Mouse (Mus musculus) stomach, embryonic 16.5 days (tissue): ENCODE results near the gene Celf5. TPM values are rescaled to one million over a fixed set of nuclear protein-coding genes. Genes with fewer than 3 reads are reported as not detected.

ENCODE experiments used
- ATAC-seq: fragments of 200-750 bp; cut with Nextera tagmentation; 2 replicates; pipeline ENCODE4 v1.8.0; 2017; ENCODE audit warnings: moderate number of reproducible peaks, moderate TSS enrichment; ENCODE audit not compliant: insufficient read depth, low FRiP score
- H3K27ac ChIP-seq: fragments of 300-500 bp; sonication (generic); 2 replicates; pipeline ENCODE4 v1.5.1; 2014; ENCODE audit warnings: low read length
- H3K27me3 ChIP-seq: fragments of 300-500 bp; sonication (generic); 2 replicates; pipeline ENCODE4 v1.6.1; 2014; ENCODE audit warnings: low read length, control low read depth, mixed read lengths; ENCODE audit not compliant: control insufficient read depth, insufficient read depth
- H3K36me3 ChIP-seq: fragments of 300-500 bp; sonication (generic); 2 replicates; pipeline ENCODE4 v1.6.1; 2014; ENCODE audit warnings: low read length; ENCODE audit not compliant: control insufficient read depth, insufficient read depth
- H3K4me1 ChIP-seq: fragments of 300-500 bp; sonication (generic); 2 replicates; pipeline ENCODE4 v1.6.1; 2014; ENCODE audit warnings: low read length, control low read depth, mixed read lengths; ENCODE audit not compliant: control insufficient read depth, insufficient read depth
- H3K4me2 ChIP-seq: fragments of 300-500 bp; sonication (generic); 2 replicates; pipeline ENCODE4 v1.6.1; 2014; ENCODE audit warnings: low read depth, low read length, mixed read lengths
- H3K4me3 ChIP-seq: fragments of 300-500 bp; sonication (generic); replicated peaks from 2 replicates; pipeline ENCODE4 v1.5.1; 2014; ENCODE audit warnings: mild to moderate bottlenecking, low read length
- H3K9ac ChIP-seq: fragments of 300-500 bp; sonication (generic); 2 replicates; pipeline ENCODE4 v1.6.1; 2014; ENCODE audit warnings: low read length
- H3K9me3 ChIP-seq: fragments of 300-500 bp; sonication (generic); replicated peaks from 2 replicates; pipeline ENCODE4 v1.6.1; 2016; ENCODE audit warnings: low read length, control low read depth; ENCODE audit not compliant: control insufficient read depth
- WGBS: fragments of 180-500 bp; shearing (Covaris S2); extraction: QIAGEN DNeasy Blood & Tissue Kit; methylation state at CpG from one replicate; pipeline ENCODE4 v1.1.7; 2014; 5-methylcytosine and 5-hydroxymethylcytosine counted together
- microRNA-seq: library from miRNA; unstranded; fragments of <30 nt; microRNA quantifications from one replicate; pipeline ENCODE4, GENCODE M21; 2016
- polyA plus RNA-seq: library from polyadenylated mRNA; unstranded; fragments of >200 nt; fragmentation: Nextera tagmentation; extraction: Ambion mirVana; gene quantifications from 2 replicates; pipeline ENCODE4 v1.2.1, GENCODE M21; 2015

Celf5 gene
- polyA plus RNA-seq, 1 experiment from 2014 or later, result 1.3 TPM

GRCm38 (mm10) chr10:81413310-81414261, 68.9 kb downstream of the Celf5 start:
- Histone ChIP-seq H3K27me3 (no peaks in the 10 kb centered on the region), H3K9me3 (no peaks in the 10 kb centered on the region), H3K27ac (peak overlapping the region; percentile 94), H3K36me3 (no peaks in the 10 kb centered on the region; the same call in 1 of the 2 replicates), H3K4me1 (peaks cover 87% of the 10 kb centered on the region), H3K9ac (peak overlapping the region; percentile 62), H3K4me3 (peak overlapping the region; percentile 16; the same call in 1 of the 2 replicates), H3K4me2 (peak overlapping the region; percentile 45)
- 24% methylated on average over 26 of the region's 26 CpGs for WGBS
- peak; percentile 9; the same call in 1 of the 2 replicates for ATAC-seq

DNA sequence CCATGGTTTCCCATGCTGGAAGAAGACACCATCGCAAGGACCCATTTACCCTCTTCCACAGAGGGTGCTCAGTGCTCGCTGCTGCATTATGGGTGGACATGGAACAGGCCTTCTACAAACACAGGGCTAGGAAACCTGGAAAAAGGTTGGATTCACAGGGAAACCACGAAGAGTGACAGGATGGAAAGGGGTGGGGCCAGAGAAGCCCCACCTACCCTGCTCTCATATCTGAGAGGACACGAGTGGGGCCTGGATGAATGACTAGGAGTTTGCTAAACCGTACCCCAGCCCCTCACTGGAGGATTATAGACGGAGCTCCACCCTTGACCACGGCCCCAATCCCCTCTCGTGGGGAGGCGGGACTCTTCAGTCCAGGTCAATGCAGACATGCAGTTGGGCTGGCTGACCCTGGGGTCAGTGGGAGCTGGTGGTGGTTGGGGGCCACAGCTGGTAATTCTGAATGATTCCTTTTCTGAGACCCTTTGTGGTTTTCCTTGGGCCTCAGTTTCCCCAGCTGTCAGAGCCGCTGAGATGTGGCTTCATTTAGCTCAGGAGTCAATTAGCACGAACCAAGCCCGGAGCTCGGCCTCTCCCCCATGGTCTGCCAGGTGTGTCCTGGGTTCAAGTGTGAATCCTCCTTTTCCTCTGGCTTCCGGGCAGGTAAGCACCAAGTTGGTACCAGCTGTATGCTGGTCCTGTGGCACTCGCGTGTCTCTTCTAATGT, 69.8 kb downstream of the Celf5 start:
- H3K36me3 ChIP-seq, result peaks cover 3% of the 10 kb centered on the region
- peak overlapping the region; percentile 22; the same call in 1 of the 2 replicates for H3K4me2 ChIP-seq
- H3K27me3 ChIP-seq, result no peaks in the 10 kb centered on the region
- H3K9ac ChIP-seq, result peak overlapping the region; percentile 65; the same call in 1 of the 2 replicates
- no peaks in the 10 kb centered on the region for H3K9me3 ChIP-seq
- H3K4me1 ChIP-seq, result peaks cover 94% of the 10 kb centered on the region
- peak overlapping the region; percentile 94 for H3K27ac ChIP-seq
- 68% methylated on average over 16 of the region's 16 CpGs for WGBS
- ATAC-seq, result no peak
- H3K4me3 ChIP-seq, result no peak overlapping the region

GRCm38 (mm10) chr10:81411471-81412400, 70.8 kb downstream of the Celf5 start:
- Histone ChIP-seq H3K4me1 (peaks cover 94% of the 10 kb centered on the region), H3K9me3 (no peaks in the 10 kb centered on the region), H3K9ac (peak overlapping the region; percentile 65), H3K4me3 (no peak overlapping the region), H3K4me2 (peak overlapping the region; percentile 22), H3K27ac (peak overlapping the region; percentile 94), H3K36me3 (peaks cover 3% of the 10 kb centered on the region), H3K27me3 (no peaks in the 10 kb centered on the region)
- 44% methylated on average over 18 of the region's 18 CpGs for WGBS
- peak; percentile 7 for ATAC-seq

DNA sequence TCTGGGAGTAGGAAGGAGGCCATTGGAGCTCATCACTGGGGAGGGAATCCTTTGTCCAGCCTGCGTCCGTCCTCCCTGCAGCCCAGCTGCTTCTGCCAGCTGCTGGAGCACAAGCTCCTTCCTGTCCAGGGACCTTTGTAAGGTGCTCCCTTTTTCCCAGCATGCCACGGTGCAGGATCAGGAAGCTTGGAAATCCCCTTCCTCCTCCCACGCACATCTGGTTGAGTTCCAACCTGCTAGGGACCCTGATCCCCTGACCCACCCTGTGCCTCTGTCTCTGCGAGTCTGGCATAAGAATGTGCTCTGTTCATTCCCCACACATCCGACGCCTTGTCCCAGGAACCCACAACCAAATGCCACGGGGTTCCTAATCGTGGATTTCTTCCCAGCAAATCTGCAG, 71.5 kb downstream of the Celf5 start:
- Histone ChIP-seq H3K27ac (peak overlapping the region; percentile 94), H3K4me1 (peaks cover 91% of the 10 kb centered on the region), H3K9ac (no peak overlapping the region; the same call in 1 of the 2 replicates), H3K4me2 (no peak overlapping the region), H3K36me3 (peaks cover 8% of the 10 kb centered on the region), H3K4me3 (no peak overlapping the region), H3K27me3 (no peaks in the 10 kb centered on the region), H3K9me3 (no peaks in the 10 kb centered on the region)
- WGBS, result 64% methylated on average over 9 of the region's 9 CpGs
- ATAC-seq, result no peak

DNA sequence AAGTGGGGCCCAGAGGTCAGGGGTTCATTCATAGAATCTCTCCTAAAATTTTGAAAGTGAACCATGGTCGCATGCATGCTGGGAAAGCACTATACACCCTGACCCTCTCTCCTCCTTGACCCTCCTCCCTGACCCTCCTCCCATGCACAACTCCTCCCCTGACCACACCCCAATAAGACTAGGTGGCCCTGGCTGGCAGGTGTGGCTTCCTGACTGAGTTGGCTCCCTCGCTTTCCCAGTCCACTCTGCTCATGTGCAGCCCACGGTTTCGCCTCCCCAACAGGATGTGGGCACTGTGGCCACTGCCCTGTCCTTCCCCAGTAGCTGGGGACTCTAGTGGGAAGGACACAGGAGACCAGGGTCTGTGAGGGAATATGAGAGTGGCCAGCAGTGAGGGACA, 72.2 kb downstream of the Celf5 start:
- Histone ChIP-seq H3K4me3 (no peak overlapping the region), H3K27me3 (no peaks in the 10 kb centered on the region), H3K9ac (peak overlapping the region; percentile 0; the same call in 1 of the 2 replicates), H3K36me3 (peaks cover 9% of the 10 kb centered on the region), H3K9me3 (no peaks in the 10 kb centered on the region), H3K4me1 (peaks cover 85% of the 10 kb centered on the region), H3K4me2 (no peak overlapping the region), H3K27ac (peak overlapping the region; percentile 42; the same call in 1 of the 2 replicates)
- no peak for ATAC-seq
- 63% methylated on average over 4 of the region's 4 CpGs for WGBS

DNA sequence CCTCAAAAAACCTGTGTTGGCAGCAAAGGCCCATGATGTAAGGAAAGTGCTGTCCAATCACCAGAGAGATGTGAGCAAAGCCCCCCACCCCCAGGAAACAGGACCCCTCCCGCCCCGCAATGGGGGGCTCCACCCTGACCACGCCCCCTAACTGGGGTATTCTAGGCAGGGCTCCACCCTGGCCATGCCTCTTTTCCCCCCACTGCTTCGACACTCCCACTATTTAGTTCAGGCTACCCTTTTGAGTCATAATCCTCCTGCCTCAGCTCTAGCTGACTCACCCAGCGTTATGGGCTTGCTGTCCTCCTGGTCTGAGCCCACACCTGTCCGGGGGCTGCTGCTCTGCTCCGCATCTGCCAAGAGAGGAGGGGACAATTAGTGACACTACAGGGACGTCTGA, 73.2 kb downstream of the Celf5 start:
- Histone ChIP-seq H3K4me3 (no peak overlapping the region), H3K9ac (peak overlapping the region; percentile 14; the same call in 1 of the 2 replicates)
- 30% methylated on average over 8 of the region's 8 CpGs for WGBS

More for the DNA sequence above, 73.2 kb downstream of the Celf5 start:
- H3K4me2 ChIP-seq, result peak overlapping the region; percentile 11; the same call in 1 of the 2 replicates
- H3K36me3 ChIP-seq, result peaks cover 9% of the 10 kb centered on the region
- H3K4me1 ChIP-seq, result peaks cover 75% of the 10 kb centered on the region
- H3K9me3 ChIP-seq, result no peaks in the 10 kb centered on the region
- ATAC-seq, result no peak
- no peaks in the 10 kb centered on the region for H3K27me3 ChIP-seq
- peak overlapping the region; percentile 70 for H3K27ac ChIP-seq

Small RNAs within 50 kb of the gene (microRNA-seq; reads per million reads assigned to microRNA genes)
- not detected for gene Gm25595
- gene Mir1191b, result 1.3 reads per million

Other genes starting within 250 kb of the Celf5 start
- 5.3 and 5.9 TPM in 2 replicates for gene Zfr2, start 249.6 kb downstream of the Celf5 start, polyA plus RNA-seq
- gene Matk, start 229.8 kb downstream of the Celf5 start, polyA plus RNA-seq, result 3.6 and 4.2 TPM in 2 replicates
- 197 and 220 TPM in 2 replicates for gene Mrpl54, start 215.8 kb downstream of the Celf5 start, polyA plus RNA-seq
- 61.6 and 66.9 TPM in 2 replicates for gene Apba3, start 215.7 kb downstream of the Celf5 start, polyA plus RNA-seq
- 29.1 and 35.7 TPM in 2 replicates for gene Tjp3, start 191.1 kb downstream of the Celf5 start, polyA plus RNA-seq
- gene Pip5k1c, start 189.7 kb downstream of the Celf5 start, polyA plus RNA-seq, result 40.8 and 41.8 TPM in 2 replicates
- 22.4 and 26.7 TPM in 2 replicates for gene Cactin, start 161.6 kb downstream of the Celf5 start, polyA plus RNA-seq
- gene Tbxa2r, start 154.0 kb downstream of the Celf5 start, polyA plus RNA-seq, result 28.1 and 31.5 TPM in 2 replicates
- gene Gipc3, start 139.4 kb downstream of the Celf5 start, polyA plus RNA-seq, result 0.05 TPM in 1 of 2 replicates, not detected in the other
- gene Hmg20b, start 132.2 kb downstream of the Celf5 start, polyA plus RNA-seq, result 67.7 and 70.2 TPM in 2 replicates
- gene Mfsd12, start 125.2 kb downstream of the Celf5 start, polyA plus RNA-seq, result 7.3 and 8.6 TPM in 2 replicates
- 2.9 and 3.0 TPM in 2 replicates for gene 4930404N11Rik, start 116.9 kb downstream of the Celf5 start, polyA plus RNA-seq
- 69.2 and 79.0 TPM in 2 replicates for gene Fzr1, start 104.2 kb downstream of the Celf5 start, polyA plus RNA-seq
- gene Dohh, start 98.3 kb downstream of the Celf5 start, polyA plus RNA-seq, result 77.4 and 79.6 TPM in 2 replicates
- gene Gm48551, start 98.2 kb downstream of the Celf5 start, polyA plus RNA-seq, result 3.0 and 3.8 TPM in 2 replicates
- 1.3 and 1.5 TPM in 2 replicates for gene Gm48552, start 93.7 kb downstream of the Celf5 start, polyA plus RNA-seq
- gene Smim24, start 89.7 kb downstream of the Celf5 start, polyA plus RNA-seq, result 61.8 and 65.3 TPM in 2 replicates
- 74.8 and 82.5 TPM in 2 replicates for gene Nfic, start 27.1 kb downstream of the Celf5 start, polyA plus RNA-seq
- 88.4 and 96.7 TPM in 2 replicates for gene Ncln, start 13.7 kb upstream of the Celf5 start, polyA plus RNA-seq
- 1.2 TPM in 2 replicates for gene S1pr4, start 17.4 kb upstream of the Celf5 start, polyA plus RNA-seq
- 9.0 and 11.0 TPM in 2 replicates for gene Gna15, start 41.5 kb upstream of the Celf5 start, polyA plus RNA-seq
- 101 and 105 TPM in 2 replicates for gene Gna11, start 62.5 kb upstream of the Celf5 start, polyA plus RNA-seq
- gene Aes, start 76.8 kb upstream of the Celf5 start, polyA plus RNA-seq, result 325 and 351 TPM in 2 replicates
- gene Tle2, start 91.9 kb upstream of the Celf5 start, polyA plus RNA-seq, result 20.6 and 23.6 TPM in 2 replicates
- 26.0 and 31.2 TPM in 2 replicates for gene Tle6, start 118.4 kb upstream of the Celf5 start, polyA plus RNA-seq
- gene BC025920, start 123.6 kb upstream of the Celf5 start, polyA plus RNA-seq, result 0.46 and 0.61 TPM in 2 replicates
- 28.6 and 33.6 TPM in 2 replicates for gene Sirt6, start 145.1 kb upstream of the Celf5 start, polyA plus RNA-seq
- gene Ankrd24, start 145.8 kb upstream of the Celf5 start, polyA plus RNA-seq, result 9.9 and 11.1 TPM in 2 replicates
- 3.8 and 4.0 TPM in 2 replicates for gene Gm10778, start 166.3 kb upstream of the Celf5 start, polyA plus RNA-seq
- 12.2 and 15.2 TPM in 2 replicates for gene Zfp433, start 222.1 kb upstream of the Celf5 start, polyA plus RNA-seq